Mouse (Mus musculus) liver, embryonic 16.5 days (tissue): Measurements from ENCODE around the gene Nme6. TPM values are rescaled to one million over a fixed set of nuclear protein-coding genes. Genes with fewer than 3 reads are reported as not detected.
"Not testable (repeated sequence)": the region's sequence is repeated elsewhere in the genome, so short reads cannot be mapped to it uniquely, and the experiment has no call there.

Source experiments
- ATAC-seq: fragments of 200-750 bp; cut with Nextera tagmentation; 2 replicates; pipeline ENCODE4 v1.8.0; 2017; ENCODE audit warnings: low read depth, mild to moderate bottlenecking, moderate number of reproducible peaks, moderate library complexity
- H3K27ac ChIP-seq: fragments of 300-500 bp; sonication (generic); 2 replicates; pipeline ENCODE4 v1.5.1; 2014; ENCODE audit warnings: mild to moderate bottlenecking, low read length
- H3K27me3 ChIP-seq: fragments of 300-500 bp; sonication (generic); 2 replicates; pipeline ENCODE4 v1.6.1; 2014; ENCODE audit warnings: low read depth, low read length, mixed read lengths; ENCODE audit not compliant: control insufficient read depth, insufficient read depth
- H3K36me3 ChIP-seq: fragments of 300-500 bp; sonication (generic); 2 replicates; pipeline ENCODE4 v1.6.1; 2014; ENCODE audit warnings: mild to moderate bottlenecking; ENCODE audit not compliant: control insufficient read depth, insufficient read depth
- H3K4me1 ChIP-seq: fragments of 300-500 bp; sonication (generic); 2 replicates; pipeline ENCODE4 v1.6.1; 2014; ENCODE audit warnings: low read depth, low read length, mixed read lengths; ENCODE audit not compliant: control insufficient read depth
- H3K4me2 ChIP-seq: fragments of 300-500 bp; sonication (generic); 2 replicates; pipeline ENCODE4 v1.6.1; 2014; ENCODE audit warnings: low read depth, low read length, mixed read lengths
- H3K4me3 ChIP-seq: fragments of 300-500 bp; sonication (generic); 2 replicates; pipeline ENCODE4 v1.5.1; 2014; ENCODE audit warnings: low read depth, mild to moderate bottlenecking, low read length
- H3K9ac ChIP-seq: fragments of 300-500 bp; sonication (generic); 2 replicates; pipeline ENCODE4 v1.6.1; 2014; ENCODE audit warnings: low read depth, low read length
- H3K9me3 ChIP-seq: fragments of 300-500 bp; sonication (generic); replicated peaks from 2 replicates; pipeline ENCODE4 v1.6.1; 2016; ENCODE audit warnings: low read length; ENCODE audit not compliant: control insufficient read depth
- WGBS: fragments of 180-500 bp; shearing (Covaris S2); extraction: QIAGEN DNeasy Blood & Tissue Kit; methylation state at CpG from one replicate; pipeline ENCODE4 v1.1.7; 2014; ENCODE audit not compliant: insufficient replicate concordance; 5-methylcytosine and 5-hydroxymethylcytosine counted together
- polyA plus RNA-seq: library from polyadenylated mRNA; unstranded; fragments of >200 nt; fragmentation: Nextera tagmentation; extraction: Ambion mirVana; gene quantifications from 2 replicates; pipeline ENCODE4 v1.2.1, GENCODE M21; 2015

Nme6 gene
- 51.0 and 54.7 TPM in 2 replicates for polyA plus RNA-seq

DNA sequence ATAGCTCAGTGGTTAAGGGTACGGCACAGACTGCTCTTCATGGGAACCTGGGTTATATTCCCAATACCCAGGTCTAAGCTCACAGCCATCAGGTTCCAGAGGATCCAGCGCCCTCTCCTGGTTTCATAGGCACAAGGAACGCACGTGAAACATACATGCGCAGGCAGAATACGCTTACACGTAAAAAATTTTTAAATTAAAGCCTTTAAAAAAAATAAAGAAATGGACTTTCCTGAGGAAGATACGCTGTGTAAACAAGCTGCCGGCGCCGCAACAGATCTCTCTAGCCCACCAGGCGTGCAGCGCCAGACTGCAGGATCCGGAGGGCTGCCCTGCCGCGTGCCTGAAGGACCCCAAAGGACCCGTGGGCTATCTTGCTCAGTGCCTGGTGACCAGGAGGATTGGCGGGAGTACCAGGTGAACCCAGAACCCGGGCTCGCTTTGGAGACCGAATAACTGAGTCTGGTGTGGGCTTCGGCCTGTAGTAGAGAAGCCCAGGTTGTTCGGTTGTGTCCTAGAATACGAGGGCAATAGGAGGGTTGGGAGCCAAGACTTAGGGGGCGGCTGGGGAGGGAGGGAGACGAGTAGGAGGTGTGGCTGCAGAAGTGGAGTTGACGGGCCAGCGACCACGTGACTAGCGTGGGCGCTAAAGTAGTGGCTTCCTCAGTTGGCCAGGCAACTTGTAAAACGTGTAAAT is at the start of gene Nme6:
Nme6 (plus strand) TSS at position 359 of the 697 bp plus-strand sequence.
- WGBS = under 1% methylated on average over 32 of the region's 32 CpGs
- Histone ChIP-seq H3K4me1 (peaks cover 6% of the 10 kb centered on the region; the same call in 1 of the 2 replicates), H3K9me3 (no peaks in the 10 kb centered on the region), H3K4me2 (peak within 1 kb of the TSS; percentile 87), H3K36me3 (no peaks in the 10 kb centered on the region), H3K27ac (peak within 1 kb of the TSS; percentile 77), H3K9ac (peak within 1 kb of the TSS; percentile 76), H3K4me3 (peak within 1 kb of the TSS; percentile 79), H3K27me3 (no peaks in the 10 kb centered on the region)
- ATAC-seq = peak; percentile 95

- 54% methylated on average over 4 of the region's 4 CpGs for WGBS
- not testable (repeated sequence) for H3K27me3 ChIP-seq, H3K4me2 ChIP-seq, H3K4me1 ChIP-seq, H3K36me3 ChIP-seq, H3K27ac ChIP-seq, H3K9ac ChIP-seq, H3K9me3 ChIP-seq, ATAC-seq, H3K4me3 ChIP-seq
These were observed 42.0 kb upstream of the Nme6 start, which contains the start of gene Fbxw27 for GRCm38 (mm10) chr9:109790570-109790969. Gene Fbxw27 (minus strand): TSS chr9:109790670.

- 64% methylated on average over 2 of the region's 2 CpGs for whole genome bisulfite sequencing
- H3K27me3 ChIP-seq = no peaks in the 10 kb centered on the region
- no peak overlapping the region for H3K27ac ChIP-seq
- no peak overlapping the region for H3K4me3 ChIP-seq
- no peaks in the 10 kb centered on the region for H3K4me1 ChIP-seq
- H3K9me3 ChIP-seq = no peaks in the 10 kb centered on the region
- no peak overlapping the region for H3K9ac ChIP-seq
- ATAC-seq = no peak
- no peak overlapping the region for H3K4me2 ChIP-seq
- H3K36me3 ChIP-seq = no peaks in the 10 kb centered on the region
These were observed 37.3 kb upstream of the Nme6 start for GRCm38 (mm10) chr9:109795221-109795620.

DNA sequence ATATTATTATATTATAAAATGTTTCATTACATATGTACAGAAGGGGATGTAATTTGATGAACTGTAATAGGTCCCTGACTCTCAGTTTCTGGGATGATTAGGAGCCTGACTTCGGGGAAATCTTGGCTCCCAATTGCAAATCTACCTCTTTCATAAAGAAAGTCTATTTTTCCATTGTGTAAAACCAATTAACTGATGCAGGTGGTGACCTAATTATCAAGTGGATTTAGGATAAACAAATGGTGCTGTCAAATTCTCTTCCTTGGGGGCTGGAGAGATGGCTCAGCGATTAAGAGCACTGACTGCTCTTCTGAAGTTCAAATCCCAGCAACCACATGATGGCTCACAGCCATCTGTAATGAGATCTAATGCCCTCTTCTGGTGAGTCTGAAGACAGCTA is 36.7 kb upstream of the Nme6 start:
- Histone ChIP-seq H3K9ac (no peak overlapping the region), H3K27ac (no peak overlapping the region), H3K9me3 (no peaks in the 10 kb centered on the region), H3K36me3 (no peaks in the 10 kb centered on the region), H3K27me3 (no peaks in the 10 kb centered on the region), H3K4me3 (no peak overlapping the region), H3K4me1 (no peaks in the 10 kb centered on the region), H3K4me2 (no peak overlapping the region)
- 59% methylated on average over 2 of the region's 2 CpGs for WGBS
- no peak for ATAC-seq

GRCm38 (mm10) chr9:109798051-109798450 is 34.5 kb upstream of the Nme6 start:
- Histone ChIP-seq H3K9me3 (no peaks in the 10 kb centered on the region), H3K4me2 (no peak overlapping the region), H3K4me1 (no peaks in the 10 kb centered on the region), H3K4me3 (no peak overlapping the region), H3K9ac (no peak overlapping the region), H3K27me3 (no peaks in the 10 kb centered on the region), H3K36me3 (no peaks in the 10 kb centered on the region), H3K27ac (no peak overlapping the region)
- no peak for ATAC-seq
- 66% methylated on average over 1 of the region's 1 CpGs for WGBS

- WGBS = 65% methylated on average over 2 of the region's 2 CpGs
- not testable (repeated sequence) for H3K9me3 ChIP-seq
These were observed 27.0 kb upstream of the Nme6 start for GRCm38 (mm10) chr9:109805596-109805995.

GRCm38 (mm10) chr9:109806260-109806659 is 26.3 kb upstream of the Nme6 start:
- WGBS = 21% methylated on average over 1 of the region's 1 CpGs
- Histone ChIP-seq H3K9ac (no peak overlapping the region), H3K4me2 (no peak overlapping the region), H3K36me3 (no peaks in the 10 kb centered on the region), H3K9me3 (no peaks in the 10 kb centered on the region), H3K27ac (no peak overlapping the region), H3K4me3 (no peak overlapping the region), H3K4me1 (no peaks in the 10 kb centered on the region), H3K27me3 (no peaks in the 10 kb centered on the region)
- no peak for ATAC-seq

More at GRCm38 (mm10) chr9:109805596-109805995, 27.0 kb upstream of the Nme6 start:
- H3K36me3 ChIP-seq, ATAC-seq, H3K27ac ChIP-seq, H3K4me3 ChIP-seq, H3K27me3 ChIP-seq, H3K9ac ChIP-seq, H3K4me2 ChIP-seq, H3K4me1 ChIP-seq: not testable (repeated sequence)

DNA sequence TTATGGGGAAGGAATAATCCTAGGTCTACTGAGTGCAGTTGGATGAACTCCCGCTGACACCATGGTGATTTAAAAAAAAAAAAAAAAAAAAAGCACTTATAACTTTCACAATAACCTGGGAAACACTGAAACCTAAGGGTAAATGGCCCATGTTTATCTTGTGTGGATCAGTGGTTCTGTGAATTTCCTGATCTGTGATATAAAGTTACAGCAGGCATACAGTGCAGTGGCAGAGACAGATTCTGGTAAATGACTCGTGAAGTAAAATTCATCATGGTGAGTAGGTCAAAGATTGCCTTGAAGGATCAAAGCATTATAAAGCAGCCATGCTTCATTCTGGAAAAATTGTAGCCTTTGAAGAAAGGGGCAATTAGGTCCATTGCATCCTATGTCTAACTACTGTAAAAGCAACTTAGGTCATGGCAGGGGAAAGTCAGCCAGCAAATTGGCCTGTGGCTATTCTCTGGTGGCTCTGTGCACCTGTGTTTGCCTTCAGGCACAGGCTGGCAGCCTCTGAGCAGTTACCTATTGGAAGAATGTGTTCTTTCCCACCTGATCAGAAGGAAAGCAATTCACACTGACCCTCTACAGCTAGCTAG is 25.8 kb upstream of the Nme6 start:
- H3K27me3 ChIP-seq = no peaks in the 10 kb centered on the region
- WGBS = 56% methylated on average over 2 of the region's 2 CpGs
- no peak for ATAC-seq

DNA sequence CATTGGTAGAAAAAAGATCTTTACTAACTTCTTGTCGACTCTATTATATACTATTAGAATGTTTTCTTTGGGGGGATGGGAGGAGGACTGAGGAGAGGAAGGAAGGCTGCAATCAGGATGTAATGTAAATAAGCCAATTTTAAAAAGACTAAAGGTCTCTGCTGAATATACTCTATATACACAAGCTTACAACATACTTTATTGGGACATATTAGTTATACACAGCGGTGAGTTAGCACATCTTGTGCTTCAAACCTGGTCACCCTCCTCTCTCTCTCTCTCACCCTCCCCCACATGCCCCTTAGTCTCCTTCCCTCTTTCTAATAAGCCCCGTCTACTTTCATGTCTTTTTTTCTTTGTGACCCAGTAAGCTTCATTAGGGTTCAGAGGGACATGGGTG is 24.7 kb upstream of the Nme6 start:
- Histone ChIP-seq H3K9me3 (no peaks in the 10 kb centered on the region), H3K9ac (no peak overlapping the region), H3K4me1 (no peaks in the 10 kb centered on the region), H3K4me3 (no peak overlapping the region), H3K4me2 (no peak overlapping the region), H3K27me3 (no peaks in the 10 kb centered on the region), H3K36me3 (no peaks in the 10 kb centered on the region), H3K27ac (no peak overlapping the region)
- WGBS = 30% methylated on average over 3 of the region's 3 CpGs
- ATAC-seq = no peak

More for the DNA sequence above, 25.8 kb upstream of the Nme6 start:
- Histone ChIP-seq H3K4me1 (no peaks in the 10 kb centered on the region), H3K36me3 (no peaks in the 10 kb centered on the region), H3K4me2 (no peak overlapping the region), H3K9ac (no peak overlapping the region), H3K9me3 (no peaks in the 10 kb centered on the region), H3K27ac (no peak overlapping the region), H3K4me3 (no peak overlapping the region)
